Mouse (Mus musculus): ENCODE data around the gene Rprd2. TPM values are rescaled to one million over a fixed set of nuclear protein-coding genes. Genes with fewer than 3 reads are reported as not detected.
A peak's percentile ranks its signal among the peaks of the same experiment; 100 is the strongest.

The Rprd2 gene
- polyA plus RNA-seq, 1 experiment = 22.8 TPM

GRCm38 (mm10) chr3:95754345-95755206 lies 64.1 kb downstream of the Rprd2 start:
- Histone ChIP-seq H3K4me3 (ENCODE audit: insufficient read depth, low read length) (peak overlapping the region; percentile 66), H3K27ac (ENCODE audit: insufficient read depth, low read length) (no peak overlapping the region), H3K4me1 (ENCODE audit: control insufficient read depth, insufficient read depth, low read length) (no peaks in the 10 kb centered on the region)
- TF ChIP-seq CTCF (IDR thresholded peaks at IDR 0.05; ENCODE audit: extremely low read depth, insufficient read depth, low read length) (no peak), POLR2A (IDR thresholded peaks at IDR 0.05; ENCODE audit: extremely low read depth, insufficient read depth, low read length) (peak; percentile 84; the same call in 1 of the 2 replicates)

DNA sequence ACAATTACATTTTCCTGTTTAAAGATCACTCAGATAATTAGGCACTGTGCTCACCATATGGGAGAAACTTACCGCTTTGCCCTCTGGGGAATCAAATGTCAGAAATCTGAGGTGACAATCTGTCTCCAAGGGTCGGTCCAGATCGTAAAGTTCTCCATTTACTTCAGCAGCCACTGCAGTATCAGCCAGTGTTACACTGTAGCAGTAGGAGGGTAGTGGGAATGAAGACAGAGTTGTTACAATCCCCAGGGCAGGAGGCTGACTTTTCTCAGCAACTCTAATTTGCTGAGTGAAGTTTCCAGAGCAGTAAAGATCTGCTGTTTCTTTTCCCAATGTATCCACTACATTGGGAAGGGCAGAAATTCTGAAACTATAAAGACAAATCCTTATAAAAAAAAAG lies 65.7 kb downstream of the Rprd2 start:
- no peak overlapping the region for H3K4me3 ChIP-seq (ENCODE audit: insufficient read depth, low read length)
- TF ChIP-seq POLR2A (IDR thresholded peaks at IDR 0.05; ENCODE audit: extremely low read depth, insufficient read depth, low read length) (no peak), CTCF (IDR thresholded peaks at IDR 0.05; ENCODE audit: extremely low read depth, insufficient read depth, low read length) (no peak)
- no peak overlapping the region for H3K27ac ChIP-seq (ENCODE audit: insufficient read depth, low read length)
- no peaks in the 10 kb centered on the region for H3K4me1 ChIP-seq (ENCODE audit: control insufficient read depth, insufficient read depth, low read length)

GRCm38 (mm10) chr3:95740406-95740805 lies 78.3 kb downstream of the Rprd2 start:
- Histone ChIP-seq H3K4me3 (ENCODE audit: insufficient read depth, low read length) (no peak overlapping the region), H3K4me1 (ENCODE audit: control insufficient read depth, insufficient read depth, low read length) (peaks cover 2% of the 10 kb centered on the region; the same call in 1 of the 2 replicates), H3K27ac (ENCODE audit: insufficient read depth, low read length) (no peak overlapping the region)
- no peak for TF ChIP-seq CTCF (IDR thresholded peaks at IDR 0.05; ENCODE audit: extremely low read depth, insufficient read depth, low read length)
- no peak for TF ChIP-seq POLR2A (IDR thresholded peaks at IDR 0.05; ENCODE audit: extremely low read depth, insufficient read depth, low read length)

DNA sequence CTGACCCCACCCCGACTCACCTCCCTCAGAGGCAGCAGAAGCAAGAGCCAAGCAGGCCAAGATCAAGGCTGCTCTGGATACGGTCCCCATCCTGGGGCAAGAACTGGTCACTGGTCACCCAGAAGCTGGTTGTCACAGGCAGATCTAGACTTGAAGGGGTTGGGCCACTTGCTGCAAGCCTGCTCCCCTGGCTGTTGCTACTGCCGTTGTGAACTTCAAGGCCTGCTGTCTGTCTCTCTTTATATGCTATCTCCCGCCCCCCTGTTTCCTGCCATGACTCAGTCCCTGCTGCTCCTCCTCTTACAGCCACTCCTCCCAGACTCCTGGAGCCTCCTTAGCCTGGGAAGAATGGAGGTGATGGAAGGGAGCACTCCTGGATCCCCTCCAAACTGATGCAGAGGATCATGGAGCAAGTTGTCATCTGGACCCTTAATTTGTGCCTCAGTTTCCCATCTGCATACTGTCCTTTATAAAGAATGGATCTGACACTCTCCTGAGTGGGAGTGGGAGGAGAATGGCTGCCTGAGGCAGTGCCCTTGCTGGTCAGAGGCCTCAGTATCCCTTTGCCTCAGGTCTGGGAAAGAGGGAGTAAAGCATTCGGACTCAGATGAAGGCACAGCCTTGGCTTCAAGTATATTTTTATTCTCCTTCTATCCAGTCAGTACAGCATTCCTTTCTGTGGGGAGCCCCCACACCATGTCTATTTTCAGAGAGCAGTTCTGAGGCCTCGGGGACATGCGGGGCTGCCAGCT lies 79.1 kb downstream of the Rprd2 start, which contains the start of gene Ecm1:
Gene Ecm1, minus strand, starts transcription at position 217 of the 752 bp plus-strand sequence.
- TF ChIP-seq POLR2A (IDR thresholded peaks at IDR 0.05; ENCODE audit: extremely low read depth, insufficient read depth, low read length) (peak; percentile 69), CTCF (IDR thresholded peaks at IDR 0.05; ENCODE audit: extremely low read depth, insufficient read depth, low read length) (no peak)
- Histone ChIP-seq H3K4me1 (ENCODE audit: control insufficient read depth, insufficient read depth, low read length) (peaks cover 2% of the 10 kb centered on the region; the same call in 1 of the 2 replicates), H3K4me3 (ENCODE audit: insufficient read depth, low read length) (no peak within 1 kb of the TSS), H3K27ac (ENCODE audit: insufficient read depth, low read length) (no peak within 1 kb of the TSS)

- Histone ChIP-seq H3K4me1 (ENCODE audit: control insufficient read depth, insufficient read depth, low read length) (peaks cover 4% of the 10 kb centered on the region), H3K4me3 (ENCODE audit: insufficient read depth, low read length) (no peak overlapping the region), H3K27ac (ENCODE audit: insufficient read depth, low read length) (no peak overlapping the region)
- TF ChIP-seq CTCF (IDR thresholded peaks at IDR 0.05; ENCODE audit: extremely low read depth, insufficient read depth, low read length) (no peak), POLR2A (IDR thresholded peaks at IDR 0.05; ENCODE audit: extremely low read depth, insufficient read depth, low read length) (no peak)
These were observed 83.5 kb downstream of the Rprd2 start for GRCm38 (mm10) chr3:95735071-95735670.

GRCm38 (mm10) chr3:95734092-95734702 lies 84.5 kb downstream of the Rprd2 start:
- Histone ChIP-seq H3K4me1 (ENCODE audit: control insufficient read depth, insufficient read depth, low read length) (peaks cover 3% of the 10 kb centered on the region), H3K27ac (ENCODE audit: insufficient read depth, low read length) (no peak overlapping the region), H3K4me3 (ENCODE audit: insufficient read depth, low read length) (no peak overlapping the region)
- no peak for TF ChIP-seq CTCF (IDR thresholded peaks at IDR 0.05; ENCODE audit: extremely low read depth, insufficient read depth, low read length)
- TF ChIP-seq POLR2A (IDR thresholded peaks at IDR 0.05; ENCODE audit: extremely low read depth, insufficient read depth, low read length) = no peak

DNA sequence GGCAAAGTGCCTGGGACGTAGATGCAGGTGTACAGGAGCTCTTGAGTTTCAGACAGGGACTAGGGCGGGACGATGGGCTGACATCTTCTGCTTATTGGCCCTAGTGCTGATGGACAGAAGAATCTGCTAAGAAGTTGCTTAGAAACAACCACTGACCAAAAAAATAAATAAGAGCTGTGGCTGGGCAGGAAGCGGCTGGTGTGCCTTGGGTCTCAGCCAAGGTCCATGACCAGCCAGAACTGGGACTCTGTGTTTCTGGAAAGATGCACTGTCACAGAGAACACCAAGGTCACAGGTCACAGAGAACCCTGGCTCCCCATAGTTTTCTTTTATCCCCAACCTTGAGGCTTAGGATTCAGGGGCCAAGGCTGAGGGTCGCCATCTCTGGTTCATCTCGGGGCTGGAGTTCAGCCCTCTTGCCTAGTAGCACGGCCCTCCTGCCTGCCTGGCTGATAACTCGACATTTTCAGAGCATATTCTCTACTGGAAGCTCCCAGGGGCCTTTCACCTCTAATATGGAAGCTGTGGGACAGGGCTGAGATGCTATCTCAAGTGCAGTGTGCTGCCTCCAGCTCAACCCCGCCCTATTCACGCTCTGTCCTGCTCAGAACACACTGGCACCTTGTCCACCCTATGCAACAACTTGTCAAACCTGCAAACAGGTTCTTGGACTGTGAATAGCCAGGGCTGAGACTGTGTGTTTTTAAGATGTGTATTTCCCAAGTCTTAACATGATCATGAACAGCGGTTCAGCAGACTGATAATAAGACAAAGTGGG lies 85.7 kb downstream of the Rprd2 start:
- TF ChIP-seq CTCF (IDR thresholded peaks at IDR 0.05; ENCODE audit: extremely low read depth, insufficient read depth, low read length) = no peak
- TF ChIP-seq POLR2A (IDR thresholded peaks at IDR 0.05; ENCODE audit: extremely low read depth, insufficient read depth, low read length) = no peak
- Histone ChIP-seq H3K4me1 (ENCODE audit: control insufficient read depth, insufficient read depth, low read length) (peaks cover 2% of the 10 kb centered on the region), H3K4me3 (ENCODE audit: insufficient read depth, low read length) (no peak overlapping the region), H3K27ac (ENCODE audit: insufficient read depth, low read length) (no peak overlapping the region; the same call in 1 of the 2 replicates)

DNA sequence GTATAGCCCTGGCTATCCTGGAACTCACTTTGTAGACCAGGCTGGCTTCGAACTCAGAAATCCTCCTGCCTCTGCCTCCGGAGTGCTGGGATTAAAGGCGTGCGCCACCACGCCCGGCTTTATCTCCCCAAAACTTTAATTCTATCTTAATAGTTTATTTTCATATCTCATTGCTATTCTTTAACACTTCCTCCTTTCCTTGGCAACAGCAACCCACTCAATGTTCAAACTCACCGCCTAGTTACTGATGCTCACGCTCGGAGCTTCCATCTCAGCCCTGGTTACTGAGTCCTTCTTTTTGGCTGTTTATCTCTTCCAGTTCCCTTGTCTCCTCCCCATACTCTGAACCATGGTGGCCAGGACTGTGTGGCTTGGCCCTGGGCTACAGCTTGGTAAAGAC lies 86.4 kb downstream of the Rprd2 start:
- Histone ChIP-seq H3K4me3 (ENCODE audit: insufficient read depth, low read length) (no peak overlapping the region), H3K4me1 (ENCODE audit: control insufficient read depth, insufficient read depth, low read length) (peaks cover 2% of the 10 kb centered on the region), H3K27ac (ENCODE audit: insufficient read depth, low read length) (no peak overlapping the region; the same call in 1 of the 2 replicates)
- TF ChIP-seq CTCF (IDR thresholded peaks at IDR 0.05; ENCODE audit: extremely low read depth, insufficient read depth, low read length) (no peak), POLR2A (IDR thresholded peaks at IDR 0.05; ENCODE audit: extremely low read depth, insufficient read depth, low read length) (no peak)
